8 mouse cellular contexts compared by ENCODE assay signal in the genomic region with DNA sequence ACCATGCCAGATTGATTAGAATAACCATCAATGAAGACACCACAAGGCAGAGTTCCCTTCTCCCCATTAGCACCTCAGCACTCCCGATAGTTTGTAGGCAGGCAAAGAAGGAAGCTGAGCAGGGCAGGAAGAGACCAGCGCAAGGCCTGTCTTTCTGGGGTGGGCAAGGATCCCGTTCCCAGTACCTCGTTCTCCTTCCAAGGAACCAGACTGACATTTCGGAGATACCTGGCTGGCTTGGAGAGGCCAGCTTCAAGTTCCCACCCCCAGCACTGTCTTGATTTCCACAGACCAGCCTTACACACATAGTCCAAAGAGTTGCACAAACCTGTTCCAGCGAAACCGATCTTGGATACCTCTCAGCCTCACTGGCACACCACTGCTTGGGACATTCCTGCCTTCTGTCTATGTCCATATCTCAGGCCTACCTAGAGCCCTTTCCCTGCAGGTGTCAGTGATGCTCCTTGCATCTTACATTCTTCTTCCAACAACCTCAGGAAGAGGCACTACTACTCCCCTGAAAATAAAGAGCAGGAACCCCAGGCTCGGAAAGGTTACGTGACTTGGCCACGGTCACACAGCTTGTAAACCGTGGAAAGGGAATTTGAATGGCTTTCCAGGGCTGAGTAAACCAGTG.
DNase-seq lines count a peak whose midpoint lies in the region; ATAC-seq and TF ChIP-seq lines count a peak whose summit lies in the region.

No protein-coding gene starts in this region.

- H3K4me3 ChIP-seq in hindbrain, postnatal 0 days (ENCODE audit: low read length), result no peak overlapping the region
- no peak overlapping the region for H3K4me3 ChIP-seq in hindbrain, embryonic 12.5 days
- H3K4me3 ChIP-seq in embryonic facial prominence, embryonic 12.5 days, result no peak overlapping the region
- peak overlapping the region; percentile 24 for H3K4me3 ChIP-seq in limb, embryonic 12.5 days (replicated peaks)

- no peak overlapping the region for H3K4me2 ChIP-seq in hindbrain, postnatal 0 days (ENCODE audit: low read depth, low read length)
- no peak overlapping the region for H3K4me2 ChIP-seq in hindbrain, embryonic 12.5 days (replicated peaks)
- peak overlapping the region; percentile 41; the same call in 1 of the 2 replicates for H3K4me2 ChIP-seq in embryonic facial prominence, embryonic 12.5 days (replicated peaks)
- H3K4me2 ChIP-seq in limb, embryonic 12.5 days, result peak overlapping the region; percentile 47

- H3K9me3 ChIP-seq in hindbrain, postnatal 0 days (ENCODE audit: low read length), result no peaks in the 10 kb centered on the region
- H3K9me3 ChIP-seq in hindbrain, embryonic 12.5 days (replicated peaks), result no peaks in the 10 kb centered on the region
- no peaks in the 10 kb centered on the region for H3K9me3 ChIP-seq in embryonic facial prominence, embryonic 12.5 days
- H3K9me3 ChIP-seq in limb, embryonic 12.5 days, result no peaks in the 10 kb centered on the region

- no peak overlapping the region for H3K27ac ChIP-seq in hindbrain, postnatal 0 days
- H3K27ac ChIP-seq in hindbrain, embryonic 12.5 days, result no peak overlapping the region
- no peak overlapping the region for H3K27ac ChIP-seq in embryonic facial prominence, embryonic 12.5 days
- H3K27ac ChIP-seq in limb, embryonic 12.5 days, result no peak overlapping the region

- peak; percentile 22; the same call in 1 of the 2 replicates for TF ChIP-seq CTCF in hindbrain, postnatal 0 days (IDR thresholded peaks at IDR 0.05; ENCODE audit: low read depth)

- H3K4me1 ChIP-seq in hindbrain, postnatal 0 days (ENCODE audit: insufficient read depth, low read length), result peaks cover 17% of the 10 kb centered on the region
- H3K4me1 ChIP-seq in hindbrain, embryonic 12.5 days, result peaks cover 34% of the 10 kb centered on the region
- peaks cover 22% of the 10 kb centered on the region for H3K4me1 ChIP-seq in embryonic facial prominence, embryonic 12.5 days
- H3K4me1 ChIP-seq in limb, embryonic 12.5 days (replicated peaks), result peaks cover 42% of the 10 kb centered on the region

- 40% methylated on average over 11 of the region's 11 CpGs for WGBS in hindbrain, postnatal 0 days
- 51% methylated on average over 11 of the region's 11 CpGs for WGBS in hindbrain, embryonic 12.5 days
- 43% methylated on average over 11 of the region's 11 CpGs for WGBS in embryonic facial prominence, embryonic 12.5 days
- 44% methylated on average over 11 of the region's 11 CpGs for WGBS in limb, embryonic 12.5 days

- H3K27me3 ChIP-seq in hindbrain, postnatal 0 days (ENCODE audit: insufficient read depth, low read length), result 0 out of 2 replicates have a peak, but pooled peaks cover 4% of the 10 kb centered on the region
- peaks cover 56% of the 10 kb centered on the region for H3K27me3 ChIP-seq in hindbrain, embryonic 12.5 days
- H3K27me3 ChIP-seq in embryonic facial prominence, embryonic 12.5 days, result peaks cover 64% of the 10 kb centered on the region
- H3K27me3 ChIP-seq in limb, embryonic 12.5 days, result peaks cover 97% of the 10 kb centered on the region

- DNase-seq in CD4-positive, CD25-positive, alpha-beta regulatory T cell, adult 2 months (ENCODE audit: low read depth, low spot score), result peak; percentile 4
- no peak for DNase-seq in hindbrain, postnatal 0 days (ENCODE audit: low spot score)
- DNase-seq in adrenal gland, postnatal 4 days (ENCODE audit: low spot score in 2 of 2), result no peak
- DNase-seq in urinary bladder, adult 2 months (ENCODE audit: low spot score), result no peak

- H3K9ac ChIP-seq in hindbrain, postnatal 0 days (replicated peaks; ENCODE audit: low read length), result no peak overlapping the region
- H3K9ac ChIP-seq in hindbrain, embryonic 12.5 days, result no peak overlapping the region
- H3K9ac ChIP-seq in embryonic facial prominence, embryonic 12.5 days, result no peak overlapping the region
- no peak overlapping the region for H3K9ac ChIP-seq in limb, embryonic 12.5 days (replicated peaks)

- H3K36me3 ChIP-seq in hindbrain, postnatal 0 days (ENCODE audit: insufficient read depth, low read length), result no peaks in the 10 kb centered on the region
- H3K36me3 ChIP-seq in hindbrain, embryonic 12.5 days, result no peaks in the 10 kb centered on the region
- no peaks in the 10 kb centered on the region for H3K36me3 ChIP-seq in embryonic facial prominence, embryonic 12.5 days
- H3K36me3 ChIP-seq in limb, embryonic 12.5 days, result no peaks in the 10 kb centered on the region

- ATAC-seq in CD4-positive, CD25-positive, alpha-beta regulatory T cell, adult 4 months, result no peak
- no peak for ATAC-seq in hindbrain, postnatal 0 days
- ATAC-seq in hindbrain, embryonic 12.5 days (ENCODE audit: low FRiP score), result no peak
- no peak for ATAC-seq in embryonic facial prominence, embryonic 12.5 days (ENCODE audit: insufficient number of reproducible peaks, insufficient read depth, low FRiP score, low TSS enrichment)
- no peak for ATAC-seq in limb, embryonic 12.5 days (ENCODE audit: insufficient number of reproducible peaks, insufficient read depth, low FRiP score, low TSS enrichment, low read depth)

Comparison
In these comparisons a context has a peak if more than half of its experiments do, and no peak if none do; other contexts are left out.
1. H3K4me2 ChIP-seq: peak in embryonic facial prominence, embryonic 12.5 days (single experiment) and limb, embryonic 12.5 days (single experiment); none in hindbrain, postnatal 0 days (single experiment) and hindbrain, embryonic 12.5 days (single experiment).